Mouse (Mus musculus) C2C12 (cell line): ENCODE measurements around the gene Dtd1.

Source experiments
- CEBPB ChIP-seq: IDR thresholded peaks from one replicate; pipeline ENCODE4 v1.6.1; 2011; ENCODE audit warnings: low read depth, mild to moderate bottlenecking, control low read depth, moderate library complexity
- CTCF ChIP-seq: IDR thresholded peaks from one replicate; pipeline ENCODE4 v1.5.1; 2011; ENCODE audit not compliant: control insufficient read depth, insufficient read depth, insufficient read length
- FOSL1 ChIP-seq: IDR thresholded peaks from one replicate; pipeline ENCODE4 v1.8.0; 2011; ENCODE audit warnings: mild to moderate bottlenecking, low read length; ENCODE audit not compliant: poor library complexity, insufficient read depth, severe bottlenecking
- MYOD1 ChIP-seq: IDR thresholded peaks from one replicate; pipeline ENCODE4 v1.6.1; 2011; ENCODE audit warnings: low read depth; ENCODE audit not compliant: control insufficient read depth, insufficient read length

DNA sequence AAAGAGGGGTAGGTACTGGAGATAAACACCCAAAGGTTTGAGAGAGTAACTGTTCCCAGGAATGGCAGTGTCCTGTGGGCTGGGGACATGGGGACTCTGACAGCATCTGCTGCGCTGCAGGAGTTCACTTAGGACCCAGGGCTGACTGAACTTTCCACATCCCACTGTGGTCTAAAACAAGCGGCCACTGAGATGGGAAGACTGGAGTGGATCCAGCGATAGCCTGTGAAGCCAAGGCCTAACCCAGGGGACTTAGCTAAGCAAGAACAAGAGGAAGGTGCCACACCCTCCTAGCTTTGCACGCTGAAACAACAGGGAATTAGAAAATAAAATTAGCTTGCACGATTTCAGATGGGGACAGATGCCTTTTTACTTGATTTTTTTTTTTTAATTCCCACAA lies 138.9 kb downstream of the Dtd1 start:
- no peak for TF ChIP-seq CTCF
- no peak for TF ChIP-seq MYOD1
- no peak for TF ChIP-seq CEBPB
- no peak for TF ChIP-seq FOSL1
